Mouse (Mus musculus) intestine, postnatal 0 days (tissue): Measurements from ENCODE around the gene Cbarp. TPM values are rescaled to one million over a fixed set of nuclear protein-coding genes. Genes with fewer than 3 reads are reported as not detected.

Experiments
- ATAC-seq: fragments of 200-750 bp; cut with Nextera tagmentation; 2 replicates; pipeline ENCODE4 v1.8.0; 2017; ENCODE audit warnings: mild to moderate bottlenecking, moderate TSS enrichment, moderate library complexity
- H3K27ac ChIP-seq: fragments of 300-500 bp; sonication (generic); 2 replicates; pipeline ENCODE4 v1.5.1; 2014; ENCODE audit warnings: mild to moderate bottlenecking, low read depth, low read length, moderate library complexity
- H3K27me3 ChIP-seq: fragments of 300-500 bp; sonication (generic); replicated peaks from 2 replicates; pipeline ENCODE4 v1.6.1; 2014; ENCODE audit warnings: low read length, mixed read lengths; ENCODE audit not compliant: control insufficient read depth, insufficient read depth
- H3K36me3 ChIP-seq: fragments of 300-500 bp; sonication (generic); 2 replicates; pipeline ENCODE4 v1.6.1; 2014; ENCODE audit warnings: mild to moderate bottlenecking, moderate library complexity; ENCODE audit not compliant: control insufficient read depth, insufficient read depth
- H3K4me1 ChIP-seq: fragments of 300-500 bp; sonication (generic); replicated peaks from 2 replicates; pipeline ENCODE4 v1.6.1; 2014; ENCODE audit warnings: antibody characterized with exemption, low read length, mixed read lengths; ENCODE audit not compliant: control insufficient read depth, insufficient read depth
- H3K4me2 ChIP-seq: fragments of 300-500 bp; sonication (generic); replicated peaks from 2 replicates; pipeline ENCODE4 v1.6.1; 2014; ENCODE audit warnings: low read depth, mild to moderate bottlenecking, moderate library complexity
- H3K4me3 ChIP-seq: fragments of 300-500 bp; sonication (generic); 2 replicates; pipeline ENCODE4 v1.5.1; 2014; ENCODE audit warnings: low read depth, low read length
- H3K9ac ChIP-seq: fragments of 300-500 bp; sonication (generic); 2 replicates; pipeline ENCODE4 v1.6.1; 2014; ENCODE audit warnings: mild to moderate bottlenecking, low read depth, low read length
- H3K9me3 ChIP-seq: fragments of 300-500 bp; sonication (generic); 2 replicates; pipeline ENCODE4 v1.6.1; 2016; ENCODE audit warnings: mixed run types; ENCODE audit not compliant: control insufficient read depth
- CTCF ChIP-seq: sonication (generic); IDR thresholded peaks from 2 replicates; pipeline ENCODE4 v1.5.1; 2016; ENCODE audit warnings: low read depth, mild to moderate bottlenecking, control low read depth, antibody characterized with exemption, moderate library complexity
- WGBS: fragments of 180-500 bp; shearing (Covaris S2); extraction: QIAGEN DNeasy Blood & Tissue Kit; methylation state at CpG from one replicate; pipeline ENCODE4 v1.1.7; 2014; 5-methylcytosine and 5-hydroxymethylcytosine counted together
- polyA plus RNA-seq: library from polyadenylated mRNA; unstranded; fragments of >200 nt; fragmentation: Nextera tagmentation; extraction: Ambion mirVana; gene quantifications from 2 replicates; pipeline ENCODE4 v1.2.1, GENCODE M21; 2015

Gene Cbarp
- polyA plus RNA-seq, 1 experiment from 2014 or later, result 2.1 TPM

- 0 out of 2 replicates have a peak, but pooled peaks have one; percentile 11 for TF ChIP-seq CTCF
- H3K4me1 ChIP-seq, result peaks cover 23% of the 10 kb centered on the region
- H3K4me3 ChIP-seq, result peak overlapping the region; percentile 95
- peak overlapping the region; percentile 86 for H3K4me2 ChIP-seq
- no peaks in the 10 kb centered on the region for H3K27me3 ChIP-seq
- H3K27ac ChIP-seq, result peak overlapping the region; percentile 92
- peaks cover 65% of the 10 kb centered on the region for H3K36me3 ChIP-seq
- no peak for ATAC-seq
- no peaks in the 10 kb centered on the region for H3K9me3 ChIP-seq
- H3K9ac ChIP-seq, result peak overlapping the region; percentile 74
- WGBS, result 3% methylated on average over 15 of the region's 15 CpGs
Observed at GRCm38 (mm10) chr10:80152071-80152872, 11.6 kb upstream of the Cbarp start.

- Histone ChIP-seq H3K9ac (peak overlapping the region; percentile 74), H3K27me3 (no peaks in the 10 kb centered on the region), H3K4me2 (peak overlapping the region; percentile 86), H3K27ac (peak overlapping the region; percentile 92), H3K36me3 (peaks cover 56% of the 10 kb centered on the region), H3K4me1 (peaks cover 20% of the 10 kb centered on the region), H3K9me3 (no peaks in the 10 kb centered on the region), H3K4me3 (peak overlapping the region; percentile 95)
- ATAC-seq, result no peak
- TF ChIP-seq CTCF, result no peak
- under 1% methylated on average over 25 of the region's 26 CpGs for WGBS
Observed at GRCm38 (mm10) chr10:80151211-80152034, 10.8 kb upstream of the Cbarp start.

GRCm38 (mm10) chr10:80150226-80151210 lies 9.9 kb upstream of the Cbarp start:
- H3K27me3 ChIP-seq, result no peaks in the 10 kb centered on the region
- H3K9ac ChIP-seq, result peak overlapping the region; percentile 74
- under 1% methylated on average over 57 of the region's 71 CpGs for WGBS
- no peak for ATAC-seq
- TF ChIP-seq CTCF, result peak; percentile 5; the same call in 1 of the 2 replicates
- no peaks in the 10 kb centered on the region for H3K9me3 ChIP-seq
- peak overlapping the region; percentile 92 for H3K27ac ChIP-seq
- peaks cover 55% of the 10 kb centered on the region for H3K36me3 ChIP-seq
- peaks cover 23% of the 10 kb centered on the region for H3K4me1 ChIP-seq
- H3K4me2 ChIP-seq, result peak overlapping the region; percentile 86
- H3K4me3 ChIP-seq, result peak overlapping the region; percentile 95

GRCm38 (mm10) chr10:80149291-80150225 lies 8.9 kb upstream of the Cbarp start:
- H3K36me3 ChIP-seq, result peaks cover 53% of the 10 kb centered on the region
- ATAC-seq, result peak; percentile 67
- no peak for TF ChIP-seq CTCF
- H3K9ac ChIP-seq, result peak overlapping the region; percentile 74
- no peaks in the 10 kb centered on the region for H3K9me3 ChIP-seq
- H3K4me2 ChIP-seq, result peak overlapping the region; percentile 86
- H3K27ac ChIP-seq, result peak overlapping the region; percentile 97
- WGBS, result under 1% methylated on average over 79 of the region's 88 CpGs
- peaks cover 23% of the 10 kb centered on the region for H3K4me1 ChIP-seq
- peak overlapping the region; percentile 95 for H3K4me3 ChIP-seq
- no peaks in the 10 kb centered on the region for H3K27me3 ChIP-seq
